Mouse (Mus musculus): ENCODE data around the gene Lifr.

- TF ChIP-seq CTCF (IDR thresholded peaks at IDR 0.05; ENCODE audit: borderline replicate concordance, control insufficient read depth, extremely low read depth, insufficient read depth, low read length, poor library complexity): no peak
- TF ChIP-seq POLR2A (IDR thresholded peaks at IDR 0.05; ENCODE audit: control insufficient read depth, extremely low read depth, insufficient read depth, low read length, poor library complexity): no peak
These were observed 12.6 kb downstream of the Lifr start for GRCm38 (mm10) chr15:7103051-7103450.

Data from thymus, adult 2 months (tissue).